Mouse (Mus musculus) liver, embryonic 14.5 days (tissue): Measurements from ENCODE around the gene Glipr1.

Experiments
- CTCF ChIP-seq: IDR thresholded peaks from 2 replicates; pipeline ENCODE4 v1.5.1; 2016; ENCODE audit warnings: antibody characterized with exemption, low read depth, control low read depth
- EP300 ChIP-seq: IDR thresholded peaks from 2 replicates; pipeline ENCODE4 v1.6.1; 2016; ENCODE audit warnings: antibody characterized with exemption, low read depth

GRCm38 (mm10) chr10:111957271-111958045 lies 45.0 kb downstream of the Glipr1 start:
- peak; percentile 79 for TF ChIP-seq CTCF
- TF ChIP-seq EP300 = no peak
